Mouse (Mus musculus) bone marrow macrophage, adult 2 months (primary cell): Measurements from ENCODE around the gene Hcrtr1. TPM values are rescaled to one million over a fixed set of nuclear protein-coding genes. Genes with fewer than 3 reads are reported as not detected.
A peak's percentile ranks its signal among the peaks of the same experiment; 100 is the strongest.

Experiments
- H3K27ac ChIP-seq: 2 replicates; pipeline ENCODE4 v1.5.1; 2012; ENCODE audit warnings: low read depth, low read length; ENCODE audit not compliant: insufficient read depth
- H3K4me1 ChIP-seq: 2 replicates; pipeline ENCODE4 v1.6.1; 2012; ENCODE audit warnings: low read length; ENCODE audit not compliant: control insufficient read depth, insufficient read depth
- H3K4me3 ChIP-seq: 2 replicates; pipeline ENCODE4 v1.5.1; 2012; ENCODE audit warnings: mild to moderate bottlenecking, low read length, moderate library complexity; ENCODE audit not compliant: insufficient read depth
- CTCF ChIP-seq: IDR thresholded peaks from 2 replicates; pipeline ENCODE4 v1.5.1; 2012; ENCODE audit warnings: low read depth, mild to moderate bottlenecking, low read length, moderate library complexity
- POLR2A ChIP-seq: IDR thresholded peaks from 2 replicates; pipeline ENCODE4 v1.6.1; 2012; ENCODE audit warnings: mild to moderate bottlenecking, low read depth, low read length, borderline replicate concordance
- polyA plus RNA-seq: library from polyadenylated mRNA; stranded (reverse); fragments of >200 nt; gene quantifications from 2 replicates; pipeline ENCODE4 v1.2.4, GENCODE M21; 2012; ENCODE audit not compliant: missing spikeins, insufficient read depth, insufficient read length

Hcrtr1 gene
- polyA plus RNA-seq, 1 experiment = not detected

DNA sequence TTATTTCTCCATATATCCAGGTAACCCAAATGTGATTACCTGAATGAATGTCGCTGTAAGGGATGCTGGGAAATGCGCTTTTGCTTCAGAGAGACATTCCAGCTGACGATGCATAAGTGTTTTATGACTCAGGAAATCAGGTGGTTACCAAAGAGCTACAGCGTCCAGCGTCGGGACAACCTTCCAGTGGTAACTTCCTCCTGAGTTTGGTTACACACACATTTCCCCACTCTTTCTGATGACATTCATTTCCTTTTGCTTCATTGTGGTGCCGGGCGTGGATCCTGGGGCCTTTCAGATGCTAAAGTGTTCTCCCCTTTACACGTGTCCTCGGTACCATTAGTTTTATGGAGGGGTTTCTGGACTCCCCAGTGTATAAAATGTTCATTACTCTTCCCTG, 9.2 kb upstream of the Hcrtr1 start:
- Histone ChIP-seq H3K27ac (no peak overlapping the region), H3K4me3 (no peak overlapping the region), H3K4me1 (peaks cover 5% of the 10 kb centered on the region; the same call in 1 of the 2 replicates)
- TF ChIP-seq CTCF (no peak), POLR2A (no peak)

DNA sequence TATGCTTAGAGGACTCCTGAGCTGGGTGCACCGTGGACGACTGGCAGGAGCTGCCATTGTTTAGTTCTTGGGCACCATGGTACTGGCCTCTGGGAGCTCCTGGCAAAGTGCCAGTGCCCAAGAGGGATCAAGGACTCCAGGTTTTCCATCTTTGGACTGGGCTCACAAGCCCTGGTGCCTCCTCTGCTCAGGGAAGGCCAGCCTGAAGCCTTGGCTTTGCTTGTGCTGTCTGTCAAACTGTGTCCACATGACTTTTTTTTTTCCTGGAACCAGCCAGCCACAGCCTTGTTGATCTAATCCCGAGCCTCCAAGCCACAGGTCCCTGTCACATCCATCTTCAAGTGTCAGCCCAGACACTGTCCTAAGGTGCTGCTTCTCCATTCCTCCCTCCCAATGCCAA, 2.6 kb upstream of the Hcrtr1 start:
- Histone ChIP-seq H3K4me1 (no peaks in the 10 kb centered on the region), H3K4me3 (no peak overlapping the region), H3K27ac (no peak overlapping the region)
- no peak for TF ChIP-seq CTCF
- no peak for TF ChIP-seq POLR2A

DNA sequence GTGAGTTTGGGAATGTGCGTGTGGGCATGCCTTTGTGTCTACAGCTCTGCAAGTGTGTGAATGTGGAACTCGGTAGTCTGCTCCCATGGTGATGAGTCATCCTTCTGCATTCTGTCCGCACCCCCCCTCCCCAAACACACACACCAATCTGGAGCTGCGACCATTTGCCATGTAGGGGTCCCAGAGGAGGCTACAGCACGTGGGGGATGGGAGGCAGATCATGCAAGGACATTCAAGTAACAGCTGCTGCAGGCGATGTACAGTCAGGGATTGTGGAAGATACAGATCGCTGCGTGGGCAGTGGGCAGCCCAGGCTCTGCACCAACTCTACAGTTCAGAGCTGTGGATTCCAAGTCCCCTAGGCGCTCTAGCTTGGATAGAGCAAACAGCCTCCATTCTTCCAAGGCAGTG, 1.8 kb upstream of the Hcrtr1 start:
- Histone ChIP-seq H3K27ac (no peak overlapping the region), H3K4me1 (no peaks in the 10 kb centered on the region), H3K4me3 (no peak overlapping the region)
- TF ChIP-seq POLR2A = no peak
- no peak for TF ChIP-seq CTCF

GRCm38 (mm10) chr4:130138441-130139213, 532 bp downstream of the Hcrtr1 start:
- H3K4me1 ChIP-seq = no peaks in the 10 kb centered on the region
- no peak for TF ChIP-seq POLR2A
- peak; percentile 79 for TF ChIP-seq CTCF
- H3K4me3 ChIP-seq = no peak overlapping the region
- no peak overlapping the region for H3K27ac ChIP-seq

DNA sequence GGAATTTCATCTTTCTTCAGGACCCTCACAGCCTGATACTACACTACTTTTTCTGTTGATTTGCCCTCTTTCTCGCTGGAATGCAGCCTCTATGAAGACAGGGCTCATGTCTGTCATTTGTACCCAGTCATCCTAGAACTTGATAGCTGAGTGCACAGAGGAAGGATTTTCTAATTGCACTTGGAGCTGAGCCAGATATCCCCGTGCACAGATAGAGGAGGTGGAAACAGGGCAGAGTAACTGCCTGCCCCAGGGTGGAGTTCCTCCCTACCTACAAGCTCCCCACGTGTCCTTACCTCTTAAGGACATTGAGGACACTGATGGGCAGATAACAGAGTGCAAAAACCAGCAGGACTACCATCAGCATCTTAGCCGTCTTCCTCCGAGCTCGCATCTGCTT, 5.8 kb downstream of the Hcrtr1 start:
- Histone ChIP-seq H3K27ac (no peak overlapping the region), H3K4me1 (no peaks in the 10 kb centered on the region), H3K4me3 (no peak overlapping the region)
- TF ChIP-seq POLR2A (no peak), CTCF (no peak)

DNA sequence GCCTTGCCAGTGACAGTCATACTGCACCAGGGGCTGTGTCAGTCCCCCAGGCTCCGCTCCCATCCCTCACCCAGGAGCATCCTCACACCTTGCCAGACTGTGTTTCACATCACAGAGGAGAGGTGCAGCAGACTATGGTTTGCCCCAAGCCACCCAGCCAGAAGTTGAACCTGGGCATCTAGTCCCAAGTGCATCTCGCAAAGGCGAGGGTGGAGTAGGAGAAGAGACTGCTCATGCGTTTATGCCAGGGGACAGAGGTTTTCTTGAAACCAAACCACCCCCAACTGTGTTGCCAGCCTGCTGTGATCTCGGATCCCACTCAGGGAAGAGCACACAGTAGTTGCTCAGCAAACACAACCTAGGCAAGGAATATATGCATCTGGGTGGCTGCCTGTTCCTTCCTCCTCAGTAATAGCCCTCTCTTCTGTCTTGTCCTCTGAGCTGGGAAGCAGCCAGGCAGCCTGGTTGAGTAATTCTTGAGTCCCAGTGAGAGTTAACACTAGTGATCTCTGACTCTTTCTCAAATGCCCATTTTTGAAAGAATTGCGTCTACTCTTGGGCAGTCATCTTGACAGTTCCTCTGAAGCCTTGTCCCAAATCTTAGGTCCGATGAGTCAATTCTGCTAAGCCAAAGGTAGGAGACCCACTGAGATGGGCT, 7.6 kb downstream of the Hcrtr1 start:
- H3K27ac ChIP-seq = no peak overlapping the region
- no peak for TF ChIP-seq POLR2A
- TF ChIP-seq CTCF = no peak
- H3K4me1 ChIP-seq = no peaks in the 10 kb centered on the region
- H3K4me3 ChIP-seq = no peak overlapping the region

DNA sequence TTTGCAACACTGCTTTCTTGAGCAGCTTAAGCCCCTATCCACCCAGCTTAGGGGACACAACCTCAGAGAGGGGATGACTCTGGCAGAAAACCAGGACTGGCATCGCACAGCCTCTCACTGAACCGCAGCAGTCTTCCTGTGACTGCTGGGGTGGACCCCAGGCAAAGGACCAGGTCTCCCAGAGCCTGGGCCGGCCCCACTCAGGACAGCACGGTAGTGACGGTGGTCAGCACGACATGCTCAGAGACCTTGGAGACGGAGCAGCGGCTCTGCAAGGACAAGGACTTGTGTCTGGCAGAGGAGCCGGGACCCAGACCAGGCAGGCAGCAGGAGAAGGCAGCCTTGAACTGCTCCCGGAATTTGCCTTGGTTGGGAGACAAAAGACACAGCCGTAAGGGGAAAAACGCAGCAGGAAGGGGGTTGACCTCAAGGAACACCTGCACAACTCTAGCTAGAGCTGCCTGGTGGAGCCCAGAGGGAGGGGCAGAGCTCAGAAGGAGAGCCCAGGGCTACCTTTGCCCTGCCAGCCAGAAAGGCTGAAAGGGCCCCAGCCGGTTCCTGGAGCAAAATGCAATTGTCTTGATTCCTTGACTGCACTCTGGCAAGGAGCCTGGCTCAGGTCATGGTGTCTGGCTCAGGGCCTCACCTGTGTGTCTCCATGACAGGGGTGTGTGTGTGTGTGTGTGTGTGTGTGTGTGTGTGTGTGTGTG, 8.4 kb downstream of the Hcrtr1 start:
- TF ChIP-seq CTCF (no peak), POLR2A (no peak)
- H3K27ac ChIP-seq = no peak overlapping the region
- H3K4me3 ChIP-seq = no peak overlapping the region
- no peaks in the 10 kb centered on the region for H3K4me1 ChIP-seq

GRCm38 (mm10) chr4:130130082-130130481, 9.1 kb downstream of the Hcrtr1 start:
- TF ChIP-seq CTCF = no peak
- TF ChIP-seq POLR2A = no peak
- H3K4me3 ChIP-seq = no peak overlapping the region
- no peak overlapping the region for H3K27ac ChIP-seq
- H3K4me1 ChIP-seq = no peaks in the 10 kb centered on the region

DNA sequence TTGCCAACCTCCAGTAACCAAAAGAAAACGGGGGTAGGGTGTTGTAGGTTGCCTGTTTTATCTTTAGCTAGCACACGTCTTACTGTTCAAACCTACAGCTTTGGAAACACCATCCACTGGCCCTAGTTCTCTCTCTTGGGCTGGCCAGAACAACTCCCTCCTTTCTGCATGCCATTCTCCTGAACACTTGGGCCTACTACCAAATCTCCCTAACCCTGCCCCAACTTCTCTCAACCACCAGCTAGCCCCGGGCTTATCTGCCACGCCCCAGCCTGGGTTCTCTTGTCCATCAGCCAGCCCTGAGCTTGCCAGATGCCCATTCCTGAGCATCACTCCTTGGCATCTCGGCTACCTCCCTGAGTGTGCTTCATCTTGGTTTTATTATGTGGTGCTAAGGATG, 10.3 kb downstream of the Hcrtr1 start:
- Histone ChIP-seq H3K27ac (no peak overlapping the region), H3K4me3 (no peak overlapping the region), H3K4me1 (no peaks in the 10 kb centered on the region)
- no peak for TF ChIP-seq POLR2A

GRCm38 (mm10) chr4:130125935-130126334, 13.2 kb downstream of the Hcrtr1 start:
- no peaks in the 10 kb centered on the region; the same call in 1 of the 2 replicates for H3K4me1 ChIP-seq
- no peak overlapping the region for H3K4me3 ChIP-seq
- TF ChIP-seq POLR2A = no peak
- no peak for TF ChIP-seq CTCF
- H3K27ac ChIP-seq = no peak overlapping the region
